Mouse (Mus musculus) CH12.LX (cell line): ENCODE data around the gene Tescl. TPM values are rescaled to one million over a fixed set of nuclear protein-coding genes. Genes with fewer than 3 reads are reported as not detected.

Experiments used
- DNase-seq: peaks from one replicate; pipeline ENCODE4 v3.0.0-alpha.2; 2013; ENCODE audit errors: extremely low read depth
- H3K27ac ChIP-seq: 2 replicates; pipeline ENCODE4 v1.5.1; 2012; ENCODE audit warnings: low read depth, mild to moderate bottlenecking, control low read depth, moderate library complexity; ENCODE audit not compliant: insufficient read depth
- H3K27me3 ChIP-seq: replicated peaks from 2 replicates; pipeline ENCODE3; 2012; ENCODE audit warnings: inconsistent platforms
- H3K36me3 ChIP-seq, 2 experiments: replicated peaks in 1 of 2; 2 replicates each; pipeline versions ENCODE3 to v1.6.1; 2012; ENCODE audit warnings: inconsistent platforms in 1 of 2, low read length in 1 of 2, mild to moderate bottlenecking in 1 of 2, mixed read lengths in 1 of 2, moderate library complexity in 1 of 2; ENCODE audit not compliant: control insufficient read depth in 1 of 2, insufficient read depth in 1 of 2
- H3K4me1 ChIP-seq, 2 experiments: 2 replicates each; pipeline ENCODE4 v1.6.1; 2012; ENCODE audit warnings: inconsistent platforms in 1 of 2, moderate library complexity in 1 of 2; ENCODE audit not compliant: insufficient read depth in 2 of 2, control insufficient read depth in 1 of 2
- H3K4me2 ChIP-seq: 2 replicates; pipeline ENCODE4 v1.6.1; 2012; ENCODE audit warnings: low read depth, mild to moderate bottlenecking, control low read depth; ENCODE audit not compliant: poor library complexity, insufficient read depth, severe bottlenecking
- H3K4me3 ChIP-seq, 3 experiments: fragments of 150-350 bp in 1 of 3; sonication (generic) in 1 of 3; replicated peaks in 1 of 3; 2 replicates each; pipeline versions ENCODE3 to v1.5.1; 2011 to 2012; ENCODE audit warnings: low read depth in 2 of 3, low read length in 2 of 3, mild to moderate bottlenecking in 2 of 3, moderate library complexity in 2 of 3, control low read depth in 1 of 3, improper control_type of control experiment in 1 of 3, inconsistent platforms in 1 of 3, mixed read lengths in 1 of 3; ENCODE audit not compliant: poor library complexity in 1 of 3
- H3K79me2 ChIP-seq: replicated peaks from 2 replicates; pipeline ENCODE4 v1.6.1; 2012; ENCODE audit warnings: mild to moderate bottlenecking, moderate library complexity; ENCODE audit not compliant: control insufficient read depth, poor library complexity, insufficient read depth, severe bottlenecking; ENCODE audit errors: extremely low read depth
- H3K9ac ChIP-seq: 2 replicates; pipeline ENCODE4 v1.6.1; 2012; ENCODE audit warnings: low read depth, mild to moderate bottlenecking, control low read depth, moderate library complexity; ENCODE audit not compliant: insufficient read depth
- H3K9me3 ChIP-seq: replicated peaks from 2 replicates; pipeline ENCODE3; 2012; ENCODE audit warnings: low read length, inconsistent platforms, mixed read lengths
- BHLHE40 ChIP-seq: IDR thresholded peaks from 2 replicates; pipeline ENCODE4 v1.6.1; 2011; ENCODE audit warnings: mild to moderate bottlenecking, low read depth, low read length, improper control_type of control experiment
- CTCF ChIP-seq, 2 experiments: IDR thresholded peaks in 1 of 2; conservative IDR thresholded peaks in 1 of 2; 2 replicates each; pipeline ENCODE4 v1.5.1; 2011 to 2012; ENCODE audit warnings: low read depth in 2 of 2, low read length in 2 of 2, improper control_type of control experiment in 1 of 2, inconsistent platforms in 1 of 2, mild to moderate bottlenecking in 1 of 2, moderate library complexity in 1 of 2
- ELF1 ChIP-seq: IDR thresholded peaks from 2 replicates; pipeline ENCODE4 v1.6.1; 2014; ENCODE audit warnings: low read depth, mild to moderate bottlenecking, inconsistent platforms, low read length, improper control_type of control experiment
- EP300 ChIP-seq: IDR thresholded peaks from 2 replicates; pipeline ENCODE4 v1.6.1; 2011; ENCODE audit warnings: low read length, improper control_type of control experiment
- ETS1 ChIP-seq: conservative IDR thresholded peaks from 2 replicates; pipeline ENCODE4 v1.6.1; 2012; ENCODE audit warnings: low read depth, mild to moderate bottlenecking, inconsistent platforms, low read length, improper control_type of control experiment, moderate library complexity
- GABPA ChIP-seq: IDR thresholded peaks from 2 replicates; pipeline ENCODE4 v1.6.1; 2012; ENCODE audit warnings: low read depth, low read length, improper control_type of control experiment, inconsistent platforms; ENCODE audit not compliant: insufficient replicate concordance
- HCFC1 ChIP-seq: IDR thresholded peaks from 2 replicates; pipeline ENCODE4 v1.6.1; 2012; ENCODE audit warnings: low read depth, mild to moderate bottlenecking, inconsistent platforms, low read length, improper control_type of control experiment
- JUN ChIP-seq: IDR thresholded peaks from 2 replicates; pipeline ENCODE4 v1.6.1; 2011; ENCODE audit warnings: low read depth, mild to moderate bottlenecking, low read length, improper control_type of control experiment, moderate library complexity; ENCODE audit not compliant: insufficient read depth
- JUND ChIP-seq: conservative IDR thresholded peaks from 2 replicates; pipeline ENCODE4 v1.6.1; 2011; ENCODE audit warnings: low read depth, low read length, improper control_type of control experiment
- KAT2A ChIP-seq: IDR thresholded peaks from 2 replicates; pipeline ENCODE4 v1.6.1; 2012; ENCODE audit warnings: low read length, improper control_type of control experiment, inconsistent platforms; ENCODE audit not compliant: insufficient replicate concordance
- MAFK ChIP-seq: IDR thresholded peaks from 2 replicates; pipeline ENCODE4 v1.6.1; 2011; ENCODE audit warnings: low read length, improper control_type of control experiment; ENCODE audit not compliant: insufficient replicate concordance
- MAX ChIP-seq: IDR thresholded peaks from 2 replicates; pipeline ENCODE4 v1.6.1; 2011; ENCODE audit warnings: low read length, improper control_type of control experiment
- MAZ ChIP-seq: IDR thresholded peaks from 2 replicates; pipeline ENCODE4 v1.6.1; 2012; ENCODE audit warnings: low read depth, mild to moderate bottlenecking, inconsistent platforms, low read length, improper control_type of control experiment, moderate library complexity
- NELFE ChIP-seq: IDR thresholded peaks from 2 replicates; pipeline ENCODE4 v1.6.1; 2011; ENCODE audit warnings: low read depth, low read length, improper control_type of control experiment
- NRF1 ChIP-seq: IDR thresholded peaks from 2 replicates; pipeline ENCODE4 v1.6.1; 2014; ENCODE audit warnings: low read depth, mild to moderate bottlenecking, inconsistent platforms, low read length, improper control_type of control experiment, moderate library complexity
- PAX5 ChIP-seq: IDR thresholded peaks from 2 replicates; pipeline ENCODE4 v1.6.1; 2012; ENCODE audit warnings: low read length, inconsistent platforms, mixed read lengths
- POLR2A ChIP-seq: IDR thresholded peaks from 2 replicates; pipeline ENCODE4 v1.6.1; 2011; ENCODE audit warnings: low read depth, mild to moderate bottlenecking, improper control_type of control experiment, low read length
- POLR2AphosphoS2 ChIP-seq: IDR thresholded peaks from 2 replicates; pipeline ENCODE4 v1.6.1; 2011; ENCODE audit warnings: low read depth, low read length, improper control_type of control experiment
- RCOR1 ChIP-seq: conservative IDR thresholded peaks from 2 replicates; pipeline ENCODE4 v1.6.1; 2012; ENCODE audit warnings: low read depth, mild to moderate bottlenecking, inconsistent platforms, low read length, improper control_type of control experiment
- SIN3A ChIP-seq: IDR thresholded peaks from 2 replicates; pipeline ENCODE4 v1.6.1; 2012; ENCODE audit warnings: low read length, improper control_type of control experiment, inconsistent platforms
- TBP ChIP-seq: conservative IDR thresholded peaks from 2 replicates; pipeline ENCODE4 v1.6.1; 2011; ENCODE audit warnings: low read depth, low read length, improper control_type of control experiment
- TCF12 ChIP-seq: IDR thresholded peaks from 2 replicates; pipeline ENCODE4 v1.6.1; 2014; ENCODE audit warnings: low read depth, mild to moderate bottlenecking, inconsistent platforms, low read length, improper control_type of control experiment
- USF1 ChIP-seq: IDR thresholded peaks from 2 replicates; pipeline ENCODE4 v1.6.1; 2014; ENCODE audit warnings: low read depth, mild to moderate bottlenecking, inconsistent platforms, low read length, improper control_type of control experiment
- USF2 ChIP-seq: conservative IDR thresholded peaks from 2 replicates; pipeline ENCODE4 v1.6.1; 2011; ENCODE audit warnings: low read depth, low read length, improper control_type of control experiment
- ZC3H11A ChIP-seq: IDR thresholded peaks from 2 replicates; pipeline ENCODE4 v1.6.1; 2012; ENCODE audit warnings: low read depth, mild to moderate bottlenecking, inconsistent platforms, low read length, improper control_type of control experiment
- ZKSCAN1 ChIP-seq: IDR thresholded peaks from 2 replicates; pipeline ENCODE4 v1.6.1; 2012; ENCODE audit warnings: low read depth, inconsistent platforms, low read length, improper control_type of control experiment, borderline replicate concordance
- ZMIZ1 ChIP-seq: IDR thresholded peaks from 2 replicates; pipeline ENCODE4 v1.6.1; 2012; ENCODE audit warnings: low read depth, mild to moderate bottlenecking, inconsistent platforms, low read length, improper control_type of control experiment
- dilution Hi-C: fragments of 300-500 bp; cut with MboI; formaldehyde crosslinking; loops from 2 replicates; pipeline ENCODE4 v1.14.3; 2020; ENCODE audit warnings: low sequenced_read_pairs; ENCODE audit not compliant: extremely low pct_unique_long_range_greater_than_20kb, extremely low pct_ligation_motif_present
- in situ Hi-C: fragments of 300-500 bp; cut with MboI; formaldehyde crosslinking; loops from 3 replicates; pipeline ENCODE4 v1.14.3; 2019; ENCODE audit warnings: low sequenced_read_pairs, low pct_ligation_motif_present, low pct_unique_long_range_greater_than_20kb, mixed read lengths
- polyA plus RNA-seq: library from polyadenylated mRNA; unstranded; fragments of >175 nt; gene quantifications from 2 replicates; pipeline ENCODE4 v1.2.1, GENCODE M21; 2012; ENCODE audit warnings: low read depth; ENCODE audit not compliant: insufficient read length
- total RNA-seq, 2 experiments: library from RNA; depleted of rRNA; stranded (reverse); fragments of 300-350 nt in 1 of 2; fragments of >200 nt in 1 of 2; gene quantifications; 2 replicates each; pipeline ENCODE4 v1.2.3; 2012 to 2014

Gene Tescl
- total and polyA plus RNA-seq, 3 experiments = not detected

DNA sequence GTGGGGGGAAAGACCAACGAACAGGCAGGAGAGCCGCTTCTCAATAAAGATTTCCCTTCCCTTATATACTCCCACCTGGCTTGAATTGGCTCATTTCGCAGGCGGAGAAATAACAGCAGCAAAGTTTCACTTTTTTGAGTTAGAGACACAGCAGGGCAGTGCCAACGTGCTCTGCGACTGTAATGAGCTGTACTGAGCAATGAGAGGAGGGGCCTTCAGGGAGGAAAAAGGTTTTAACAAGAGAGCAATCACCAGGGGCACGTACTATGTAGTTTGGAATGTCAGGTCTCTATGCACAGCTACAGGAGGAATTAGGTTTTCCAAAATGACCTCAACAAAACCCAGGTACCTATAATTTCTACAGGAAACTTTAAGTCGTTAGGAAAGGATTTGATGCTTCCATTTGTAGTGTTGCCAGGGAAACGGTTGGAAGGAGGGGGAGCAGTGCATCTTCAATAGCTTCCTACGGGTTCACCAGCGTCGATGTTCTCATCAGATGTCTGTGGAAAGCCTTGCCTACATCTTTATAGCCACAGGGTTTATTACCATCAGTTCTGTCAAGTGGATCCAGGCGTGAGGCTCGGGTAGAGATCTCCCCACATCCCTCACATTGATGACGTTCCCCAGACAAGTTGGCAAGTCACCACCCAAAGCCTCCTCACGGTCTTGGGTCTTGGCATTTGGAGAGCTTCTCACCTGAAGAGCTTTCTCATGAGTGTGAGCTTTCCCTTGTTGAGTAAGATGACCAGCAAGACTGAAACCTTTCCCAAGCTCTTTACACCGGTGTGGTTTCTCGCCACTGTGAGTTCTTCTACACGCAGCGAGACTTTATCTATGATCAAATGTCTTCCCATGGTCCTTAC lies 7.2 kb downstream of the Tescl start:
- no peak overlapping the region for H3K4me2 ChIP-seq
- no peak overlapping the region for H3K4me3 ChIP-seq
- dilution Hi-C loops = no loop called here
- H3K36me3 ChIP-seq = no peaks in the 10 kb centered on the region
- TF ChIP-seq TCF12 (no peak), MAX (no peak), KAT2A (no peak), EP300 (no peak), USF2 (no peak), ELF1 (no peak), NELFE (no peak), USF1 (no peak), GABPA (no peak), BHLHE40 (no peak), ETS1 (no peak), JUND (no peak), POLR2AphosphoS2 (no peak), NRF1 (no peak), ZC3H11A (no peak), JUN (no peak), SIN3A (no peak), RCOR1 (no peak), POLR2A (no peak), HCFC1 (no peak)
- H3K79me2 ChIP-seq = no peaks in the 10 kb centered on the region
- no peak overlapping the region for H3K27ac ChIP-seq
- H3K9ac ChIP-seq = no peak overlapping the region
- in situ Hi-C loops = no loop called here
- DNase-seq = no peak
- H3K4me1 ChIP-seq = no peaks in the 10 kb centered on the region
- H3K9me3 ChIP-seq = peaks cover 17% of the 10 kb centered on the region
- peaks cover 52% of the 10 kb centered on the region for H3K27me3 ChIP-seq

- TF ChIP-seq ZC3H11A = no peak
- no peak for TF ChIP-seq PAX5
- TF ChIP-seq RCOR1 = no peak
- no peak for TF ChIP-seq CTCF (conservative IDR thresholded peaks at IDR 0.05 in 1 of 2, IDR thresholded peaks at IDR 0.05 in 1 of 2; ENCODE audit: low read depth in 2 of 2, low read length in 2 of 2)
- TF ChIP-seq MAFK = no peak
- TF ChIP-seq TCF12 = no peak
- TF ChIP-seq ZKSCAN1 = no peak
- TF ChIP-seq POLR2AphosphoS2 = no peak
- TF ChIP-seq TBP = no peak
- TF ChIP-seq NRF1 = no peak
- TF ChIP-seq MAX = no peak
- no peak for TF ChIP-seq ZMIZ1
- TF ChIP-seq MAZ = no peak
- no peak overlapping the region for H3K4me3 ChIP-seq
- in situ Hi-C loops = no loop called here
- dilution Hi-C loops = no loop called here
- peaks cover 17% of the 10 kb centered on the region for H3K9me3 ChIP-seq
- H3K4me1 ChIP-seq = no peaks in the 10 kb centered on the region
- H3K9ac ChIP-seq = no peak overlapping the region
- no peaks in the 10 kb centered on the region for H3K79me2 ChIP-seq
- peaks cover 53% of the 10 kb centered on the region for H3K27me3 ChIP-seq
- DNase-seq = no peak
- no peak overlapping the region for H3K27ac ChIP-seq
- no peaks in the 10 kb centered on the region for H3K36me3 ChIP-seq
- H3K4me2 ChIP-seq = no peak overlapping the region
These were observed 8.0 kb downstream of the Tescl start for GRCm38 (mm10) chr7:24325675-24326128.
